Mouse (Mus musculus): Measurements from ENCODE around the gene Alg5. TPM values are rescaled to one million over a fixed set of nuclear protein-coding genes. Genes with fewer than 3 reads are reported as not detected.
"Not testable (repeated sequence)": the region's sequence is repeated elsewhere in the genome, so short reads cannot be mapped to it uniquely, and the experiment has no call there.

Gene Alg5
- polyA plus RNA-seq, 1 experiment from 2014 or later = 44.7 TPM

- H3K9me3 ChIP-seq (replicated peaks) = no peaks in the 10 kb centered on the region
- peak; percentile 87 for ATAC-seq
- peak within 1 kb of the TSS; percentile 100 for H3K4me2 ChIP-seq
- H3K4me1 ChIP-seq = peaks cover 22% of the 10 kb centered on the region
- H3K36me3 ChIP-seq (ENCODE audit: poor library complexity, severe bottlenecking) = peaks cover 16% of the 10 kb centered on the region
- peaks cover 18% of the 10 kb centered on the region; the same call in 1 of the 2 replicates for H3K27me3 ChIP-seq
- peak within 1 kb of the TSS; percentile 64 for H3K4me3 ChIP-seq
- H3K9ac ChIP-seq = peak within 1 kb of the TSS; percentile 78
- no peak within 1 kb of the TSS for H3K27ac ChIP-seq
- under 1% methylated on average over 58 of the region's 66 CpGs for WGBS
Observed at GRCm38 (mm10) chr3:54755145-54756041, 20.1 kb downstream of the Alg5 start, which contains the start of gene Smad9. Gene Smad9, plus strand, starts transcription at chr3:54755582.

GRCm38 (mm10) chr3:54756058-54756457, 20.7 kb downstream of the Alg5 start:
- Histone ChIP-seq H3K9ac (peak overlapping the region; percentile 78), H3K9me3 (replicated peaks) (no peaks in the 10 kb centered on the region), H3K4me1 (peaks cover 22% of the 10 kb centered on the region), H3K4me3 (peak overlapping the region; percentile 64), H3K27ac (no peak overlapping the region), H3K27me3 (peaks cover 18% of the 10 kb centered on the region; the same call in 1 of the 2 replicates), H3K4me2 (peak overlapping the region; percentile 100), H3K36me3 (ENCODE audit: poor library complexity, severe bottlenecking) (peaks cover 9% of the 10 kb centered on the region)
- 0 out of 2 replicates have a peak, but pooled peaks have one; percentile 39 for ATAC-seq
- 2% methylated on average over 11 of the region's 11 CpGs for WGBS

- Histone ChIP-seq H3K27ac (no peak overlapping the region), H3K27me3 (peaks cover 18% of the 10 kb centered on the region; the same call in 1 of the 2 replicates), H3K9me3 (replicated peaks) (no peaks in the 10 kb centered on the region), H3K4me2 (no peak overlapping the region), H3K36me3 (ENCODE audit: poor library complexity, severe bottlenecking) (no peaks in the 10 kb centered on the region), H3K9ac (no peak overlapping the region), H3K4me3 (no peak overlapping the region), H3K4me1 (peaks cover 22% of the 10 kb centered on the region)
- ATAC-seq = no peak
- WGBS = 90% methylated on average over 8 of the region's 8 CpGs
Observed at GRCm38 (mm10) chr3:54757446-54757845, 22.1 kb downstream of the Alg5 start.

GRCm38 (mm10) chr3:54759211-54759610, 23.9 kb downstream of the Alg5 start:
- H3K4me1 ChIP-seq = peaks cover 22% of the 10 kb centered on the region
- WGBS = 82% methylated on average over 9 of the region's 9 CpGs

GRCm38 (mm10) chr3:54760321-54761115, 25.2 kb downstream of the Alg5 start:
- 68% methylated on average over 15 of the region's 15 CpGs for WGBS

More at GRCm38 (mm10) chr3:54759211-54759610, 23.9 kb downstream of the Alg5 start:
- Histone ChIP-seq H3K36me3 (ENCODE audit: poor library complexity, severe bottlenecking) (no peaks in the 10 kb centered on the region), H3K27ac (no peak overlapping the region), H3K4me3 (no peak overlapping the region), H3K4me2 (no peak overlapping the region), H3K27me3 (peaks cover 16% of the 10 kb centered on the region; the same call in 1 of the 2 replicates), H3K9ac (no peak overlapping the region), H3K9me3 (replicated peaks) (no peaks in the 10 kb centered on the region)
- ATAC-seq = no peak

GRCm38 (mm10) chr3:54761258-54761657, 25.9 kb downstream of the Alg5 start:
- ATAC-seq = no peak
- Histone ChIP-seq H3K4me3 (no peak overlapping the region), H3K4me1 (peaks cover 6% of the 10 kb centered on the region), H3K27ac (no peak overlapping the region), H3K9me3 (replicated peaks) (no peaks in the 10 kb centered on the region), H3K36me3 (ENCODE audit: poor library complexity, severe bottlenecking) (no peaks in the 10 kb centered on the region), H3K27me3 (0 out of 2 replicates have a peak, but pooled peaks cover 3% of the 10 kb centered on the region), H3K9ac (no peak overlapping the region), H3K4me2 (no peak overlapping the region)
- 92% methylated on average over 1 of the region's 1 CpGs for WGBS

More at GRCm38 (mm10) chr3:54760321-54761115, 25.2 kb downstream of the Alg5 start:
- no peak overlapping the region for H3K4me2 ChIP-seq
- no peak for ATAC-seq
- no peaks in the 10 kb centered on the region for H3K9me3 ChIP-seq (replicated peaks)
- H3K9ac ChIP-seq = no peak overlapping the region
- no peak overlapping the region for H3K27ac ChIP-seq
- H3K27me3 ChIP-seq = 0 out of 2 replicates have a peak, but pooled peaks cover 9% of the 10 kb centered on the region
- peaks cover 14% of the 10 kb centered on the region for H3K4me1 ChIP-seq
- H3K36me3 ChIP-seq (ENCODE audit: poor library complexity, severe bottlenecking) = no peaks in the 10 kb centered on the region
- H3K4me3 ChIP-seq = no peak overlapping the region

GRCm38 (mm10) chr3:54764418-54764817, 29.1 kb downstream of the Alg5 start:
- Histone ChIP-seq H3K27ac (no peak overlapping the region), H3K4me3 (no peak overlapping the region), H3K9ac (no peak overlapping the region), H3K36me3 (ENCODE audit: poor library complexity, severe bottlenecking) (no peaks in the 10 kb centered on the region), H3K4me1 (no peaks in the 10 kb centered on the region), H3K9me3 (replicated peaks) (no peaks in the 10 kb centered on the region), H3K27me3 (no peaks in the 10 kb centered on the region), H3K4me2 (no peak overlapping the region)
- no peak; the same call in 1 of the 2 replicates for ATAC-seq
- WGBS = 79% methylated on average over 18 of the region's 18 CpGs

GRCm38 (mm10) chr3:54765521-54765920, 30.2 kb downstream of the Alg5 start:
- H3K4me2 ChIP-seq; H3K9me3 ChIP-seq (replicated peaks); ATAC-seq; H3K4me1 ChIP-seq; H3K4me3 ChIP-seq; H3K9ac ChIP-seq; H3K27ac ChIP-seq; H3K27me3 ChIP-seq; H3K36me3 ChIP-seq (ENCODE audit: poor library complexity, severe bottlenecking): not testable (repeated sequence)
- 91% methylated on average over 6 of the region's 6 CpGs for WGBS

GRCm38 (mm10) chr3:54766034-54766433, 30.7 kb downstream of the Alg5 start:
- H3K36me3 ChIP-seq (ENCODE audit: poor library complexity, severe bottlenecking) = no peaks in the 10 kb centered on the region
- H3K4me3 ChIP-seq = no peak overlapping the region
- H3K27ac ChIP-seq = no peak overlapping the region
- no peak overlapping the region for H3K4me2 ChIP-seq
- no peaks in the 10 kb centered on the region for H3K27me3 ChIP-seq
- no peaks in the 10 kb centered on the region for H3K9me3 ChIP-seq (replicated peaks)
- WGBS = 88% methylated on average over 14 of the region's 14 CpGs
- no peaks in the 10 kb centered on the region for H3K4me1 ChIP-seq
- no peak for ATAC-seq
- H3K9ac ChIP-seq = no peak overlapping the region

- no peak overlapping the region for H3K4me2 ChIP-seq
- H3K9ac ChIP-seq = no peak overlapping the region
- no peaks in the 10 kb centered on the region for H3K27me3 ChIP-seq
- H3K4me1 ChIP-seq = no peaks in the 10 kb centered on the region
- H3K27ac ChIP-seq = no peak overlapping the region
- H3K4me3 ChIP-seq = no peak overlapping the region
- no peak for ATAC-seq
- H3K9me3 ChIP-seq (replicated peaks) = no peaks in the 10 kb centered on the region
- H3K36me3 ChIP-seq (ENCODE audit: poor library complexity, severe bottlenecking) = no peaks in the 10 kb centered on the region
- WGBS = 88% methylated on average over 5 of the region's 5 CpGs
Observed at GRCm38 (mm10) chr3:54766811-54767210, 31.5 kb downstream of the Alg5 start.

- no peak for ATAC-seq
- H3K36me3 ChIP-seq (ENCODE audit: poor library complexity, severe bottlenecking) = no peaks in the 10 kb centered on the region
- 88% methylated on average over 8 of the region's 8 CpGs for WGBS
- H3K4me2 ChIP-seq = no peak overlapping the region
- no peak overlapping the region for H3K27ac ChIP-seq
- no peak overlapping the region for H3K9ac ChIP-seq
- H3K4me3 ChIP-seq = no peak overlapping the region
- H3K27me3 ChIP-seq = no peaks in the 10 kb centered on the region
- no peaks in the 10 kb centered on the region for H3K4me1 ChIP-seq
- H3K9me3 ChIP-seq (replicated peaks) = 0 out of 2 replicates have a peak, but pooled peaks cover 1% of the 10 kb centered on the region
Observed at GRCm38 (mm10) chr3:54768592-54768991, 33.3 kb downstream of the Alg5 start.

Data from forebrain, embryonic 13.5 days (tissue).